Mouse (Mus musculus): ENCODE measurements at regions not wholly inside any gene's neighbourhood (a gene's known extent, or its start where the extent isn't known, plus 50 kb on each side); places are given as distances from the start of the nearest gene placed in this dataset.

DNA sequence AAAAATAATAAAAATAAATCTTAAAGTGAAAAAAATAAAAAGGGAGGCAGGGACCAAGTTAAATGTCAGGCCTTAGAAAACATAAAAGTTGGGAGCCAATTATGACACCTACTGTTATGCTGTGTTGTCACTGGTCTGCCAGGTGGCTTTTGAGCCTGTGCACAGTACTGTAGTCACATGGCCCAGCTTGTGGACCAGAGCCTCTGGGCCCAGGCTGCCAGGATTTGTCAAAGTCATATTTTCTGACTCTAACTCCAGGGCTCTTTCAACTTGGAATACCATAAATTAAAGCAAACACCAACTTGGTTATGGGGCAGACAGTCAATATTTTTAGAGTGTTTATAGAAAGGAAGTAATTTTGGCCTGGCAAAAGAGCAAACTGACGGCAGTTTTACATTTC is 137.0 kb upstream of the Ddhd1 start:
- no peak overlapping the region for H3K27ac ChIP-seq (ENCODE audit: insufficient read depth, low read depth, low read length, poor library complexity, severe bottlenecking)
- no peaks in the 10 kb centered on the region for H3K9me3 ChIP-seq (ENCODE audit: control insufficient read depth, insufficient read depth, low read depth, low read length)
- no peaks in the 10 kb centered on the region for H3K36me3 ChIP-seq (ENCODE audit: control insufficient read depth, insufficient read depth, low read length, poor library complexity, severe bottlenecking)
- no peak for TF ChIP-seq MAFK (IDR thresholded peaks at IDR 0.05; ENCODE audit: insufficient read depth, low read depth, low read length)
- no peak for TF ChIP-seq ZNF384 (IDR thresholded peaks at IDR 0.05; ENCODE audit: low read depth, low read length)
- TF ChIP-seq CHD2 (IDR thresholded peaks at IDR 0.05; ENCODE audit: low read depth, low read length), result no peak
- no peak for TF ChIP-seq HCFC1 (IDR thresholded peaks at IDR 0.05; ENCODE audit: borderline replicate concordance, insufficient read depth, low read length)
- no peak for DNase-seq (ENCODE audit: low read depth, low spot score)
- no peak overlapping the region for H3K4me3 ChIP-seq (ENCODE audit: insufficient read depth in 1 of 2, low read depth in 1 of 2, low read length in 2 of 2, poor library complexity in 1 of 2, severe bottlenecking in 1 of 2)
- no peaks in the 10 kb centered on the region for H3K4me1 ChIP-seq (ENCODE audit: control insufficient read depth in 2 of 2, insufficient read depth in 2 of 2, low read length in 2 of 2, poor library complexity in 1 of 2)
- in situ Hi-C loops (cut with MboI; ENCODE audit: low sequenced_read_pairs in 2 of 2, unreplicated experiment in 2 of 2), result no loop called here
- no peak overlapping the region for H3K9ac ChIP-seq (ENCODE audit: insufficient read depth, low read depth, low read length, poor library complexity, severe bottlenecking)

- in situ Hi-C loops (cut with MboI; ENCODE audit: low sequenced_read_pairs in 2 of 2, unreplicated experiment in 2 of 2), result no loop called here
- Histone ChIP-seq H3K27ac (ENCODE audit: insufficient read depth, low read depth, low read length, poor library complexity, severe bottlenecking) (no peak overlapping the region), H3K9me3 (ENCODE audit: control insufficient read depth, insufficient read depth, low read depth, low read length) (no peaks in the 10 kb centered on the region), H3K36me3 (ENCODE audit: control insufficient read depth, insufficient read depth, low read length, poor library complexity, severe bottlenecking) (no peaks in the 10 kb centered on the region), H3K4me1 (ENCODE audit: control insufficient read depth in 2 of 2, insufficient read depth in 2 of 2, low read length in 2 of 2, poor library complexity in 1 of 2) (no peaks in the 10 kb centered on the region), H3K4me3 (ENCODE audit: insufficient read depth in 1 of 2, low read depth in 1 of 2, low read length in 2 of 2, poor library complexity in 1 of 2, severe bottlenecking in 1 of 2) (no peak overlapping the region), H3K9ac (ENCODE audit: insufficient read depth, low read depth, low read length, poor library complexity, severe bottlenecking) (no peak overlapping the region)
- TF ChIP-seq HCFC1 (IDR thresholded peaks at IDR 0.05; ENCODE audit: borderline replicate concordance, insufficient read depth, low read length), result no peak
- no peak for DNase-seq (ENCODE audit: low read depth, low spot score)
Measured at GRCm38 (mm10) chr14:45796665-45797319, 138.8 kb upstream of the Ddhd1 start.

DNA sequence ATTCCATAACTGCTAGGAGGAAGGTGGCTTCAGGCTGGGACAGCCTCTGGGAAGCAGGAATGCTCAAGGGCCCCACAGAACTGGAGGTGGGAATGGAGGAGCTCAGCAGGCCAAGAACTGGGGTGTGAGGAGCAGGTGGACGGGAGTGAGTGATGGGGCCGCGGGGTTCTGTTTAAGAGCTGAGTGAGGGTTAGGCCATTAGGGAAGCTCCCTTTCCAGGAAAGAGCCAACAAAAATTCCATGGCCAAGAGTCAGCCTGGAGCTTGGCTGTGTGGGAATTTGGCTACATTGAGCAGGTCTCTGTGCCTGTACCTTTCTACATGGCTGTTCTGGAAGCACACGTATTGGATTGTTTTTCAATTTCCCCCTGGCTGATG is 139.4 kb upstream of the Ddhd1 start:
- no peak for DNase-seq (ENCODE audit: low read depth, low spot score)

GRCm38 (mm10) chr14:45799286-45799685 is 141.3 kb upstream of the Ddhd1 start:
- Histone ChIP-seq H3K4me1 (ENCODE audit: control insufficient read depth in 2 of 2, insufficient read depth in 2 of 2, low read length in 2 of 2, poor library complexity in 1 of 2) (no peaks in the 10 kb centered on the region), H3K9ac (ENCODE audit: insufficient read depth, low read depth, low read length, poor library complexity, severe bottlenecking) (no peak overlapping the region), H3K4me3 (ENCODE audit: insufficient read depth in 1 of 2, low read depth in 1 of 2, low read length in 2 of 2, poor library complexity in 1 of 2, severe bottlenecking in 1 of 2) (no peak overlapping the region), H3K9me3 (ENCODE audit: control insufficient read depth, insufficient read depth, low read depth, low read length) (no peaks in the 10 kb centered on the region), H3K36me3 (ENCODE audit: control insufficient read depth, insufficient read depth, low read length, poor library complexity, severe bottlenecking) (no peaks in the 10 kb centered on the region), H3K27ac (ENCODE audit: insufficient read depth, low read depth, low read length, poor library complexity, severe bottlenecking) (no peak overlapping the region)
- TF ChIP-seq ZNF384 (IDR thresholded peaks at IDR 0.05; ENCODE audit: low read depth, low read length), result no peak
- TF ChIP-seq HCFC1 (IDR thresholded peaks at IDR 0.05; ENCODE audit: borderline replicate concordance, insufficient read depth, low read length), result no peak
- no peak for DNase-seq (ENCODE audit: low read depth, low spot score)
- in situ Hi-C loops (cut with MboI; ENCODE audit: low sequenced_read_pairs in 2 of 2, unreplicated experiment in 2 of 2), result no loop called here

More for the DNA sequence above, 139.4 kb upstream of the Ddhd1 start:
- no peaks in the 10 kb centered on the region for H3K36me3 ChIP-seq (ENCODE audit: control insufficient read depth, insufficient read depth, low read length, poor library complexity, severe bottlenecking)
- no peak for TF ChIP-seq MAFK (IDR thresholded peaks at IDR 0.05; ENCODE audit: insufficient read depth, low read depth, low read length)
- TF ChIP-seq CHD2 (IDR thresholded peaks at IDR 0.05; ENCODE audit: low read depth, low read length), result no peak
- no peak for TF ChIP-seq HCFC1 (IDR thresholded peaks at IDR 0.05; ENCODE audit: borderline replicate concordance, insufficient read depth, low read length)
- no peak for TF ChIP-seq ZNF384 (IDR thresholded peaks at IDR 0.05; ENCODE audit: low read depth, low read length)
- TF ChIP-seq ZC3H11A (IDR thresholded peaks at IDR 0.05; ENCODE audit: borderline replicate concordance, low read depth, low read length), result no peak
- H3K9ac ChIP-seq (ENCODE audit: insufficient read depth, low read depth, low read length, poor library complexity, severe bottlenecking), result no peak overlapping the region
- no peaks in the 10 kb centered on the region for H3K9me3 ChIP-seq (ENCODE audit: control insufficient read depth, insufficient read depth, low read depth, low read length)
- in situ Hi-C loops (cut with MboI; ENCODE audit: low sequenced_read_pairs in 2 of 2, unreplicated experiment in 2 of 2), result no loop called here
- H3K4me1 ChIP-seq (ENCODE audit: control insufficient read depth in 2 of 2, insufficient read depth in 2 of 2, low read length in 2 of 2, poor library complexity in 1 of 2), result no peaks in the 10 kb centered on the region
- H3K27ac ChIP-seq (ENCODE audit: insufficient read depth, low read depth, low read length, poor library complexity, severe bottlenecking), result no peak overlapping the region
- no peak overlapping the region for H3K4me3 ChIP-seq (ENCODE audit: insufficient read depth in 1 of 2, low read depth in 1 of 2, low read length in 2 of 2, poor library complexity in 1 of 2, severe bottlenecking in 1 of 2)

GRCm38 (mm10) chr14:45805950-45806349 is 148.0 kb upstream of the Ddhd1 start:
- Histone ChIP-seq H3K36me3 (ENCODE audit: control insufficient read depth, insufficient read depth, low read length, poor library complexity, severe bottlenecking) (no peaks in the 10 kb centered on the region), H3K4me3 (ENCODE audit: insufficient read depth in 1 of 2, low read depth in 1 of 2, low read length in 2 of 2, poor library complexity in 1 of 2, severe bottlenecking in 1 of 2) (no peak overlapping the region), H3K4me1 (ENCODE audit: control insufficient read depth in 2 of 2, insufficient read depth in 2 of 2, low read length in 2 of 2, poor library complexity in 1 of 2) (no peaks in the 10 kb centered on the region), H3K9me3 (ENCODE audit: control insufficient read depth, insufficient read depth, low read depth, low read length) (no peaks in the 10 kb centered on the region), H3K27ac (ENCODE audit: insufficient read depth, low read depth, low read length, poor library complexity, severe bottlenecking) (no peak overlapping the region), H3K9ac (ENCODE audit: insufficient read depth, low read depth, low read length, poor library complexity, severe bottlenecking) (no peak overlapping the region)
- DNase-seq (ENCODE audit: low read depth, low spot score), result no peak
- no peak for TF ChIP-seq HCFC1 (IDR thresholded peaks at IDR 0.05; ENCODE audit: borderline replicate concordance, insufficient read depth, low read length)
- TF ChIP-seq ZNF384 (IDR thresholded peaks at IDR 0.05; ENCODE audit: low read depth, low read length), result no peak
- TF ChIP-seq ZC3H11A (IDR thresholded peaks at IDR 0.05; ENCODE audit: borderline replicate concordance, low read depth, low read length), result no peak
- no peak for TF ChIP-seq CHD2 (IDR thresholded peaks at IDR 0.05; ENCODE audit: low read depth, low read length)
- TF ChIP-seq MAFK (IDR thresholded peaks at IDR 0.05; ENCODE audit: insufficient read depth, low read depth, low read length), result no peak
- in situ Hi-C loops (cut with MboI; ENCODE audit: low sequenced_read_pairs in 2 of 2, unreplicated experiment in 2 of 2), result no loop called here

Data from ES-E14 (cell line).